Mouse (Mus musculus): ENCODE results near the gene Parm1. TPM values are rescaled to one million over a fixed set of nuclear protein-coding genes. Genes with fewer than 3 reads are reported as not detected.

The Parm1 gene
- polyA plus RNA-seq (2012; rRNA removed): 4.1 and 7.5 TPM in 2 replicates

GRCm38 (mm10) chr5:91517480-91518301 lies at the start of gene Parm1:
Gene Parm1 (plus strand): TSS chr5:91517615.

Other genes starting within 250 kb of the Parm1 start
- gene Btc, start 114.6 kb upstream of the Parm1 start, polyA plus RNA-seq (2012; rRNA removed): 0.06 and 0.23 TPM in 2 replicates

Data from central nervous system, embryonic 14 days (tissue).